Mouse (Mus musculus) granulocyte monocyte progenitor cell, adult 5-6 weeks (primary cell): Measurements from ENCODE around the gene Rpl3l. TPM values are rescaled to one million over a fixed set of nuclear protein-coding genes. Genes with fewer than 3 reads are reported as not detected.
"Not testable (repeated sequence)": the region's sequence is repeated elsewhere in the genome, so short reads cannot be mapped to it uniquely, and the experiment has no call there.

ENCODE experiments used
- ATAC-seq: replicated peaks from 2 replicates; pipeline ENCODE4 v1.8.0; 2016; ENCODE audit warnings: mild to moderate bottlenecking, moderate TSS enrichment, inconsistent platforms; ENCODE audit not compliant: poor library complexity, severe bottlenecking
- total RNA-seq, 2 experiments: library from RNA; stranded (forward) in 1 of 2; stranded (reverse) in 1 of 2; fragments of 200-712, 200-1000 nt in 1 of 2; fragments of >200 nt in 1 of 2; fragmentation: Nextera tagmentation in 1 of 2; gene quantifications; 2 replicates each; pipeline ENCODE4 v1.2.3; 2014 to 2017

Gene Rpl3l
- total RNA-seq, 2 experiments from 2014 or later = 0.52 TPM; not detected in 1

- not testable (repeated sequence) for ATAC-seq
Measured at GRCm38 (mm10) chr17:24718938-24719337, 8.7 kb upstream of the Rpl3l start.

GRCm38 (mm10) chr17:24719494-24720222 lies 8.0 kb upstream of the Rpl3l start:
- ATAC-seq = peak; percentile 80

GRCm38 (mm10) chr17:24720616-24721015 lies 7.0 kb upstream of the Rpl3l start:
- not testable (repeated sequence) for ATAC-seq

GRCm38 (mm10) chr17:24721383-24721955 lies 6.2 kb upstream of the Rpl3l start:
- ATAC-seq = not testable (repeated sequence)

GRCm38 (mm10) chr17:24722220-24722924 lies 5.2 kb upstream of the Rpl3l start:
- no peak for ATAC-seq

- ATAC-seq = no peak
Measured at GRCm38 (mm10) chr17:24723122-24723880, 4.3 kb upstream of the Rpl3l start.

GRCm38 (mm10) chr17:24723881-24724180 lies 3.8 kb upstream of the Rpl3l start:
- peak; percentile 6 for ATAC-seq

GRCm38 (mm10) chr17:24724184-24724583 lies 3.4 kb upstream of the Rpl3l start, which contains the start of gene Ndufb10:
Ndufb10 (minus strand) TSS chr17:24724478.
- peak; percentile 62 for ATAC-seq

GRCm38 (mm10) chr17:24725637-24726390 lies 1.8 kb upstream of the Rpl3l start:
- ATAC-seq = no peak

GRCm38 (mm10) chr17:24728184-24728583 lies 564 bp downstream of the Rpl3l start:
- ATAC-seq = no peak

- ATAC-seq = no peak
Measured at GRCm38 (mm10) chr17:24729067-24729466, 1.4 kb downstream of the Rpl3l start.

GRCm38 (mm10) chr17:24730787-24731186 lies 3.2 kb downstream of the Rpl3l start:
- no peak for ATAC-seq

GRCm38 (mm10) chr17:24732233-24732935 lies 4.8 kb downstream of the Rpl3l start:
- ATAC-seq = no peak

- ATAC-seq = no peak
Measured at GRCm38 (mm10) chr17:24733434-24734050, 5.9 kb downstream of the Rpl3l start.

- ATAC-seq = no peak
Measured at GRCm38 (mm10) chr17:24734513-24734912, 6.9 kb downstream of the Rpl3l start.

- ATAC-seq = no peak
Measured at GRCm38 (mm10) chr17:24735446-24735845, 7.8 kb downstream of the Rpl3l start.

- peak; percentile 79 for ATAC-seq
Measured at GRCm38 (mm10) chr17:24736330-24737051, 8.9 kb downstream of the Rpl3l start, which contains the start of gene Msrb1. Msrb1 (plus strand) TSS chr17:24736642.

GRCm38 (mm10) chr17:24737135-24737810 lies 9.7 kb downstream of the Rpl3l start:
- ATAC-seq = peak; percentile 64
